Mouse (Mus musculus) cerebellum, postnatal 36 days (tissue): ENCODE results near the gene Smok3c.
"Not testable (repeated sequence)": the region's sequence is repeated elsewhere in the genome, so short reads cannot be mapped to it uniquely, and the experiment has no call there.

Experiments used
- DNase-seq, 2 experiments: peaks; one replicate each; pipeline ENCODE4 v3.0.0; 2021 to 2022; ENCODE audit warnings: mixed read lengths in 2 of 2

The Smok3c gene

DNA sequence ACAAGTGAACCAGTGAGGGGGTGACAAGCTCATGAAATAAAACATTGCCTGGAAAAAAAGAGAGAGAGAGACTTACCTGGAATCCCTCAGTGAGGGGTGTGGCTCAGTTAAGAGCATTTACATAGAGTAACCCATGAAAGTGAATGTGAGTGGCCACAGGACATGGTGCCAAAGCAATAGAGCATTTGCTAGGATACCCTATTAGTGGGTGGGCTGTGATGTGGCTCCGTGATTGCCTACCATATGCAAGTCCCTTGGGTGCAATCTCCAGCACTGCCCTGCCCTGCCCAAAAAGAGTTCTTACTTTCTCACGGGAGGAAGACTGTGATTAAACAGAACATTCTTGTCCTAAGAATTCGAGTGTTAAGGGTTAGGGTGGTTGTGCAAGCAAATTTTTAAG lies 54.1 kb downstream of the Smok3c start:
- DNase-seq, result no peak

DNA sequence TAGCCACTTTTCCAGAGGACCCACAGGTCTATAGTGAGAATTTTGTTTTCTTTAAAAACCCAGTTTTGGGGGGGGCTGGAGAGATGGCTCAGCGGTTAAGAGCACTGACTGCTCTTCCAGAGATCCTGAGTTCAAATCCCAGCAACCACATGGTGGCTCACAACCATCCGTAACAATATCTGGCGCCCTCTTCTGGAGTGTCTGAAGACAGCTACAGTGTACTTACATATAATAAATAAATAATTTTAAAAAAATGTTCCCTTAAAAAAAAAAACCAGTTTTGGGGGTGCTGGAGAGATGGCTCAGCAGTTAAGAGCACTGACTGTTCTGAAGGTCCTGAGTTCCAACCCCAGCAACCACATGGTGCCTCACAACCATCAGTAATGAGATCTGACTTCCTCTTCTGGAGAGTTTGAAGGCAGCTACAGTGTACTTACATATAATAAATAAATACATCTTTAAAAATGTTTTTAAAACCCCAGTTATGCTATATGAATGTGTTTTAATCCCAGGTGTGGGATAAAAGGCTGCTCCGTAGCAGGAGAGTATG lies 56.9 kb downstream of the Smok3c start:
- DNase-seq, result not testable (repeated sequence)
